Mouse (Mus musculus): ENCODE measurements around the gene Zswim1. TPM values are rescaled to one million over a fixed set of nuclear protein-coding genes. Genes with fewer than 3 reads are reported as not detected.
"Not testable (repeated sequence)": the region's sequence is repeated elsewhere in the genome, so short reads cannot be mapped to it uniquely, and the experiment has no call there.

The Zswim1 gene
- polyA plus RNA-seq, 1 experiment from 2014 or later = 22.9 TPM

DNA sequence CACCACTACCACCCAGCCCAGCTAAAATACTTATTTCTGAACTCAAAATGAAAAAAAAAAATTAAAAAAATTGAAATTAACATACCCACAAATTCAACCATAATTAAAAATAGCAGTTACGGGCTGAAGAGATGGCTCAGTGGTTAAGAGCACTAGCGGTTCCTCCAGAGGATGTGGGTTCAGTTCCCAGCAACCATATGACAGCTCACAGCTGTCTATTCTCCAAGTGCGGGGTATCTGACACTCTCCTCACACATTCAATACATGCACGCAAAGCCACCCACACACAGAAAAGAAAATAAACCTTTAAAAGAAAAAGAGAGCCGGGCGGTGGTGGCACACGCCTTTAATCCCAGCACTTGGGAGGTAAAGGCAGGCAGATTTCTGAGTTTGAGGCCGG, 27.6 kb downstream of the Zswim1 start:
- Histone ChIP-seq H3K9ac (ENCODE audit: low read length) (no peak overlapping the region), H3K4me3 (ENCODE audit: low read depth, low read length) (no peak overlapping the region), H3K36me3 (ENCODE audit: control insufficient read depth, insufficient read depth, low read length) (no peaks in the 10 kb centered on the region; the same call in 1 of the 2 replicates), H3K4me1 (ENCODE audit: control insufficient read depth, insufficient read depth, low read length) (no peaks in the 10 kb centered on the region), H3K4me2 (ENCODE audit: low read depth) (no peak overlapping the region), H3K9me3 (ENCODE audit: control insufficient read depth, low read length) (no peaks in the 10 kb centered on the region), H3K27me3 (ENCODE audit: control insufficient read depth, insufficient read depth, low read length) (no peaks in the 10 kb centered on the region), H3K27ac (ENCODE audit: low read depth, low read length) (no peak overlapping the region)
- 94% methylated on average over 8 of the region's 8 CpGs for WGBS
- no peak for DNase-seq (ENCODE audit: low spot score)
- no peak for ATAC-seq (ENCODE audit: insufficient read depth, low FRiP score, low TSS enrichment)

- not testable (repeated sequence) for H3K4me2 ChIP-seq (ENCODE audit: low read depth); ATAC-seq (ENCODE audit: insufficient read depth, low FRiP score, low TSS enrichment); DNase-seq (ENCODE audit: low spot score); H3K9me3 ChIP-seq (ENCODE audit: control insufficient read depth, low read length); H3K27ac ChIP-seq (ENCODE audit: low read depth, low read length); H3K27me3 ChIP-seq (ENCODE audit: control insufficient read depth, insufficient read depth, low read length); H3K9ac ChIP-seq (ENCODE audit: low read length); H3K4me3 ChIP-seq (ENCODE audit: low read depth, low read length); H3K36me3 ChIP-seq (ENCODE audit: control insufficient read depth, insufficient read depth, low read length)
- WGBS = 81% methylated on average over 5 of the region's 5 CpGs
- H3K4me1 ChIP-seq (ENCODE audit: control insufficient read depth, insufficient read depth, low read length) = peaks cover 12% of the 10 kb centered on the region
These were observed 33.1 kb downstream of the Zswim1 start for GRCm38 (mm10) chr2:164855572-164855971.

GRCm38 (mm10) chr2:164856309-164857100, 34.0 kb downstream of the Zswim1 start:
- Histone ChIP-seq H3K27ac (ENCODE audit: low read depth, low read length) (no peak overlapping the region), H3K4me2 (ENCODE audit: low read depth) (peak overlapping the region; percentile 97), H3K36me3 (ENCODE audit: control insufficient read depth, insufficient read depth, low read length) (no peaks in the 10 kb centered on the region), H3K9me3 (ENCODE audit: control insufficient read depth, low read length) (no peaks in the 10 kb centered on the region), H3K4me3 (ENCODE audit: low read depth, low read length) (peak overlapping the region; percentile 48), H3K9ac (ENCODE audit: low read length) (peak overlapping the region; percentile 32), H3K27me3 (ENCODE audit: control insufficient read depth, insufficient read depth, low read length) (peaks cover 8% of the 10 kb centered on the region), H3K4me1 (ENCODE audit: control insufficient read depth, insufficient read depth, low read length) (peaks cover 12% of the 10 kb centered on the region)
- under 1% methylated on average over 42 of the region's 42 CpGs for WGBS
- no peak for DNase-seq (ENCODE audit: low spot score)
- peak; percentile 51; the same call in 1 of the 2 replicates for ATAC-seq (ENCODE audit: insufficient read depth, low FRiP score, low TSS enrichment)

- H3K4me3 ChIP-seq (ENCODE audit: low read depth, low read length) = peak within 1 kb of the TSS; percentile 48
- peaks cover 8% of the 10 kb centered on the region for H3K27me3 ChIP-seq (ENCODE audit: control insufficient read depth, insufficient read depth, low read length)
- no peaks in the 10 kb centered on the region for H3K9me3 ChIP-seq (ENCODE audit: control insufficient read depth, low read length)
- H3K4me1 ChIP-seq (ENCODE audit: control insufficient read depth, insufficient read depth, low read length) = peaks cover 12% of the 10 kb centered on the region
- ATAC-seq (ENCODE audit: insufficient read depth, low FRiP score, low TSS enrichment) (peak; percentile 87), DNase-seq (ENCODE audit: low spot score) (peak; percentile 82)
- H3K9ac ChIP-seq (ENCODE audit: low read length) = peak within 1 kb of the TSS; percentile 49
- H3K27ac ChIP-seq (ENCODE audit: low read depth, low read length) = peak within 1 kb of the TSS; percentile 39; the same call in 1 of the 2 replicates
- no peaks in the 10 kb centered on the region for H3K36me3 ChIP-seq (ENCODE audit: control insufficient read depth, insufficient read depth, low read length)
- under 1% methylated on average over 45 of the region's 47 CpGs for WGBS
- H3K4me2 ChIP-seq (ENCODE audit: low read depth) = peak within 1 kb of the TSS; percentile 97
These were observed 34.8 kb downstream of the Zswim1 start, which contains the start of gene Pltp for GRCm38 (mm10) chr2:164857101-164857821. Gene Pltp, minus strand, starts transcription at chr2:164857711.

- peak overlapping the region; percentile 97 for H3K4me2 ChIP-seq (ENCODE audit: low read depth)
- peak overlapping the region; percentile 48 for H3K4me3 ChIP-seq (ENCODE audit: low read depth, low read length)
- ATAC-seq (ENCODE audit: insufficient read depth, low FRiP score, low TSS enrichment) (peak; percentile 46), DNase-seq (ENCODE audit: low spot score) (no peak)
- WGBS = 2% methylated on average over 19 of the region's 19 CpGs
- H3K36me3 ChIP-seq (ENCODE audit: control insufficient read depth, insufficient read depth, low read length) = no peaks in the 10 kb centered on the region
- no peaks in the 10 kb centered on the region for H3K9me3 ChIP-seq (ENCODE audit: control insufficient read depth, low read length)
- peaks cover 8% of the 10 kb centered on the region for H3K27me3 ChIP-seq (ENCODE audit: control insufficient read depth, insufficient read depth, low read length)
- H3K4me1 ChIP-seq (ENCODE audit: control insufficient read depth, insufficient read depth, low read length) = peaks cover 12% of the 10 kb centered on the region
- peak overlapping the region; percentile 39; the same call in 1 of the 2 replicates for H3K27ac ChIP-seq (ENCODE audit: low read depth, low read length)
- peak overlapping the region; percentile 49 for H3K9ac ChIP-seq (ENCODE audit: low read length)
These were observed 35.5 kb downstream of the Zswim1 start for GRCm38 (mm10) chr2:164857842-164858553.

GRCm38 (mm10) chr2:164859155-164859554, 36.7 kb downstream of the Zswim1 start:
- 39% methylated on average over 2 of the region's 2 CpGs for WGBS
- Histone ChIP-seq H3K27ac (ENCODE audit: low read depth, low read length) (no peak overlapping the region), H3K4me3 (ENCODE audit: low read depth, low read length) (no peak overlapping the region), H3K9me3 (ENCODE audit: control insufficient read depth, low read length) (no peaks in the 10 kb centered on the region), H3K9ac (ENCODE audit: low read length) (no peak overlapping the region), H3K36me3 (ENCODE audit: control insufficient read depth, insufficient read depth, low read length) (no peaks in the 10 kb centered on the region), H3K4me1 (ENCODE audit: control insufficient read depth, insufficient read depth, low read length) (peaks cover 12% of the 10 kb centered on the region), H3K27me3 (ENCODE audit: control insufficient read depth, insufficient read depth, low read length) (peaks cover 8% of the 10 kb centered on the region), H3K4me2 (ENCODE audit: low read depth) (no peak overlapping the region)
- no peak for ATAC-seq (ENCODE audit: insufficient read depth, low FRiP score, low TSS enrichment)
- DNase-seq (ENCODE audit: low spot score) = no peak

DNA sequence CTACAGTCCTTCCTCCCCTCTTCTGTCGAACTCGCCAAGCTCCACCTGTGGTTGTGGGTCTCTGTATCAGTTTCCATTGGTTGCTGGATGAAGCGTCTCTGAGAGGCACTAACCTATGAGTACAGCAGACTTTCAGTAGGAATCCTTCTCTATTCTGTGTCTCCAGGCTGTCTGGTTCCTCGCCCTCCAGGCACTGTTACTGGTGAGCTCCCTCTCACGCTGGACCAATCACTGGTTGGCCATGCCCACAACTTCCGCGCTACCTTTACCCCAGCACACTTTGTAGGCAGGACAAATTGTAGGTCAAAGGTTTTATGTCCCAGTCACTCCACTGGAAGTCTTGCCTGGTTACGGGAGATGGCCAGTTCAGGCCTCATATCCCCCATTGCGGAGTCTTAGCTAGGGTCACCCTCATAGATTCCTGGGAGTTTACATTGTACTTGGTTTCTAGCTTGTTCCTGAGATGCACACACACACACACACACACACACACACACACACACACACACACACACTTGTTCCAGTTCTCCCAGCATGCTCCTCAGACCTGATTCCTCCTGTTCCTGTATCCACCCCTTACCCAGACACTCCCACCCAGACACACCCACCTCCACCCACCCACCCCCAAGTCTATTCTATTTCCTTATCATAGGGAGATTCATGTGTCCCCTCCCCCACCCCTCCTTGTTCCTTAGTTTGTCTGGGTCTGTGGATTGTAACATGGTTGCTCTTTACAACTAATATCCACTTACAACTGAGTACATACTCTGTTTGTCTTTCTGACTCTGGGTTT, 37.4 kb downstream of the Zswim1 start:
- Histone ChIP-seq H3K4me1 (ENCODE audit: control insufficient read depth, insufficient read depth, low read length) (peaks cover 12% of the 10 kb centered on the region), H3K27ac (ENCODE audit: low read depth, low read length) (no peak overlapping the region), H3K36me3 (ENCODE audit: control insufficient read depth, insufficient read depth, low read length) (no peaks in the 10 kb centered on the region), H3K4me2 (ENCODE audit: low read depth) (no peak overlapping the region), H3K27me3 (ENCODE audit: control insufficient read depth, insufficient read depth, low read length) (peaks cover 8% of the 10 kb centered on the region), H3K9me3 (ENCODE audit: control insufficient read depth, low read length) (no peaks in the 10 kb centered on the region), H3K4me3 (ENCODE audit: low read depth, low read length) (no peak overlapping the region), H3K9ac (ENCODE audit: low read length) (no peak overlapping the region)
- DNase-seq (ENCODE audit: low spot score) (no peak), ATAC-seq (ENCODE audit: insufficient read depth, low FRiP score, low TSS enrichment) (no peak)
- WGBS = 47% methylated on average over 9 of the region's 9 CpGs

GRCm38 (mm10) chr2:164861094-164861493, 38.6 kb downstream of the Zswim1 start:
- Histone ChIP-seq H3K9me3 (ENCODE audit: control insufficient read depth, low read length) (no peaks in the 10 kb centered on the region), H3K27me3 (ENCODE audit: control insufficient read depth, insufficient read depth, low read length) (peaks cover 8% of the 10 kb centered on the region), H3K36me3 (ENCODE audit: control insufficient read depth, insufficient read depth, low read length) (no peaks in the 10 kb centered on the region), H3K4me2 (ENCODE audit: low read depth) (no peak overlapping the region), H3K27ac (ENCODE audit: low read depth, low read length) (no peak overlapping the region), H3K4me3 (ENCODE audit: low read depth, low read length) (no peak overlapping the region), H3K4me1 (ENCODE audit: control insufficient read depth, insufficient read depth, low read length) (peaks cover 12% of the 10 kb centered on the region), H3K9ac (ENCODE audit: low read length) (no peak overlapping the region)
- no peak for ATAC-seq (ENCODE audit: insufficient read depth, low FRiP score, low TSS enrichment)
- WGBS = 82% methylated on average over 4 of the region's 4 CpGs
- DNase-seq (ENCODE audit: low spot score) = no peak

Data from neural tube, embryonic 11.5 days (tissue).